Comparison of ENCODE assay signal across 8 mouse cellular contexts in genomic region chr10:85872479-85872773, GRCm38 (mm10). TPM values are rescaled to one million over a fixed set of nuclear protein-coding genes. Genes with fewer than 3 reads are reported as not detected.
A peak's percentile ranks its signal among the peaks of the same experiment; 100 is the strongest.
DNase-seq lines count a peak whose midpoint lies in the region; ATAC-seq lines count a peak whose summit lies in the region.

No protein-coding gene starts in this region.

- H3K27me3 ChIP-seq in heart, embryonic 16.5 days (ENCODE audit: control insufficient read depth, insufficient read depth, low read length), result no peaks in the 10 kb centered on the region
- no peaks in the 10 kb centered on the region for H3K27me3 ChIP-seq in hindbrain, embryonic 10.5 days (ENCODE audit: insufficient read depth, poor library complexity, severe bottlenecking)
- H3K27me3 ChIP-seq in midbrain, embryonic 10.5 days (ENCODE audit: low read depth, poor library complexity, severe bottlenecking), result no peaks in the 10 kb centered on the region

- H3K27ac ChIP-seq in heart, embryonic 16.5 days (ENCODE audit: low read length), result no peak overlapping the region
- H3K27ac ChIP-seq in hindbrain, embryonic 10.5 days, result peak overlapping the region; percentile 88
- H3K27ac ChIP-seq in midbrain, embryonic 10.5 days (replicated peaks), result no peak overlapping the region

- WGBS in heart, embryonic 16.5 days, result under 1% methylated on average over 5 of the region's 5 CpGs
- 5% methylated on average over 5 of the region's 5 CpGs for whole genome bisulfite sequencing in hindbrain, embryonic 10.5 days
- WGBS in midbrain, embryonic 10.5 days, result 7% methylated on average over 5 of the region's 5 CpGs

- H3K36me3 ChIP-seq in heart, embryonic 16.5 days (ENCODE audit: control insufficient read depth, insufficient read depth), result peaks cover 17% of the 10 kb centered on the region
- H3K36me3 ChIP-seq in hindbrain, embryonic 10.5 days, result peaks cover 34% of the 10 kb centered on the region
- peaks cover 37% of the 10 kb centered on the region for H3K36me3 ChIP-seq in midbrain, embryonic 10.5 days

- DNase-seq in heart, postnatal 4 days, result no peak
- peak; percentile 60 for DNase-seq in R1 (ENCODE audit: low read depth, low spot score)
- DNase-seq in hindbrain, embryonic 10.5 days (ENCODE audit: low spot score), result no peak
- DNase-seq in midbrain, embryonic 10.5 days (ENCODE audit: low spot score), result no peak
- no peak for DNase-seq in left cerebral cortex, adult 8-10 months (ENCODE audit: low spot score in 2 of 2)
- no peak for DNase-seq in layer of hippocampus, adult 11-12 months (ENCODE audit: low spot score)
- no peak for DNase-seq in adrenal gland, adult (ENCODE audit: inconsistent age in 2 of 2, low spot score in 1 of 2)

- peaks cover 9% of the 10 kb centered on the region for H3K4me1 ChIP-seq in heart, embryonic 16.5 days (ENCODE audit: control insufficient read depth, insufficient read depth, low read length)
- peaks cover 16% of the 10 kb centered on the region for H3K4me1 ChIP-seq in hindbrain, embryonic 10.5 days (replicated peaks)
- H3K4me1 ChIP-seq in midbrain, embryonic 10.5 days, result peaks cover 17% of the 10 kb centered on the region

- H3K4me2 ChIP-seq in heart, embryonic 16.5 days (ENCODE audit: low read depth, low read length), result peak overlapping the region; percentile 95

- no peak for ATAC-seq in heart, embryonic 16.5 days (replicated peaks; ENCODE audit: extremely low read depth, insufficient read depth, low FRiP score)

- peak overlapping the region; percentile 65 for H3K4me3 ChIP-seq in heart, embryonic 16.5 days (ENCODE audit: low read length)
- peak overlapping the region; percentile 91 for H3K4me3 ChIP-seq in hindbrain, embryonic 10.5 days
- peak overlapping the region; percentile 88 for H3K4me3 ChIP-seq in midbrain, embryonic 10.5 days

- no peaks in the 10 kb centered on the region for H3K9me3 ChIP-seq in heart, embryonic 16.5 days (replicated peaks; ENCODE audit: control insufficient read depth, low read length)
- no peaks in the 10 kb centered on the region; the same call in 1 of the 2 replicates for H3K9me3 ChIP-seq in hindbrain, embryonic 10.5 days
- no peaks in the 10 kb centered on the region for H3K9me3 ChIP-seq in midbrain, embryonic 10.5 days (replicated peaks)

- H3K9ac ChIP-seq in heart, embryonic 16.5 days (ENCODE audit: low read length), result peak overlapping the region; percentile 80

RNA-seq across cellular contexts. Expression of gene Pwp1, which starts 43.1 kb away (rescaled TPM):
- 42.3 and 42.9 TPM in 2 replicates for polyA plus RNA-seq in heart, embryonic 16.5 days (2015; fragmentation: Nextera tagmentation; extraction: Ambion mirVana)
- 10 to 100 TPM; 20.5 to 23.5 TPM for total RNA-seq in heart, postnatal 4 days (2021)
- polyA plus RNA-seq in hindbrain, embryonic 10.5 days (2016; fragmentation: Nextera tagmentation; extraction: Ambion mirVana), result 96.1 and 104 TPM in 2 replicates
- 102 and 110 TPM in 2 replicates for polyA plus RNA-seq in midbrain, embryonic 10.5 days (2016; fragmentation: Nextera tagmentation; extraction: Ambion mirVana)
- 10 to 100 TPM; 16.3 to 20.5 (median 20.0) TPM for total RNA-seq in left cerebral cortex, adult 8-10 months (2022)

RNA-seq across cellular contexts. Expression of gene Prdm4, which starts 44.5 kb away (rescaled TPM):
- 9.0 TPM in 2 replicates for polyA plus RNA-seq in heart, embryonic 16.5 days (2015; fragmentation: Nextera tagmentation; extraction: Ambion mirVana)
- total RNA-seq in heart, postnatal 4 days (2021), result 10 to 100 TPM; 17.2 to 18.8 TPM
- polyA plus RNA-seq in hindbrain, embryonic 10.5 days (2016; fragmentation: Nextera tagmentation; extraction: Ambion mirVana), result 26.1 and 30.3 TPM in 2 replicates
- polyA plus RNA-seq in midbrain, embryonic 10.5 days (2016; fragmentation: Nextera tagmentation; extraction: Ambion mirVana), result 25.1 and 26.0 TPM in 2 replicates
- total RNA-seq in left cerebral cortex, adult 8-10 months (2022), result 10 to 100 TPM; 27.6 to 31.2 (median 29.4) TPM

RNA-seq across cellular contexts. Expression of gene Ascl4, which starts 55.1 kb away (rescaled TPM):
- 0.26 TPM in 1 of 2 replicates, not detected in the other for polyA plus RNA-seq in heart, embryonic 16.5 days (2015; fragmentation: Nextera tagmentation; extraction: Ambion mirVana)
- total RNA-seq in heart, postnatal 4 days (2021), result not detected
- 0.31 and 0.39 TPM in 2 replicates for polyA plus RNA-seq in hindbrain, embryonic 10.5 days (2016; fragmentation: Nextera tagmentation; extraction: Ambion mirVana)
- 0.49 and 0.79 TPM in 2 replicates for polyA plus RNA-seq in midbrain, embryonic 10.5 days (2016; fragmentation: Nextera tagmentation; extraction: Ambion mirVana)
- total RNA-seq in left cerebral cortex, adult 8-10 months (2022), result 1 to 10 TPM in 1 of 4 experiments, under 1 TPM in 2, not detected in 1; 0.19 to 1.1 (median 0.59) TPM
